ENCODE assay signal across 9 mouse cellular contexts in genomic region chr11:89092714-89093113, GRCm38 (mm10). TPM values are rescaled to one million over a fixed set of nuclear protein-coding genes. Genes with fewer than 3 reads are reported as not detected.
DNase-seq lines count a peak whose midpoint lies in the region; ATAC-seq lines count a peak whose summit lies in the region.
"Had no signal": no experiment of that assay in that cellular context is flagged by ENCODE, and none has a peak within 500 bp of the region (broad histone marks: within the 10 kb centered on the region; RNA-seq: fewer than 3 reads in every experiment).

No protein-coding gene starts in this region.

- no peaks in the 10 kb centered on the region for H3K27me3 ChIP-seq in kidney, embryonic 16.5 days (ENCODE audit: insufficient read depth, low read length)
- H3K27me3 ChIP-seq in midbrain, embryonic 10.5 days (ENCODE audit: low read depth, poor library complexity, severe bottlenecking) = no peaks in the 10 kb centered on the region
- no peaks in the 10 kb centered on the region for H3K27me3 ChIP-seq in midbrain, embryonic 13.5 days
- H3K27me3 ChIP-seq: liver, embryonic 15.5 days had no signal

- no peak overlapping the region for H3K4me3 ChIP-seq in kidney, embryonic 16.5 days (ENCODE audit: low read length)
- H3K4me3 ChIP-seq in midbrain, embryonic 10.5 days = no peak overlapping the region
- no peak overlapping the region for H3K4me3 ChIP-seq in midbrain, embryonic 13.5 days (replicated peaks)
- H3K4me3 ChIP-seq: liver, embryonic 15.5 days had no signal

- 60% methylated on average over 9 of the region's 9 CpGs for WGBS in kidney, embryonic 16.5 days
- WGBS in midbrain, embryonic 10.5 days = 85% methylated on average over 9 of the region's 9 CpGs
- 83% methylated on average over 9 of the region's 9 CpGs for WGBS in midbrain, embryonic 13.5 days

- no peak overlapping the region for H3K9ac ChIP-seq in kidney, embryonic 16.5 days (replicated peaks; ENCODE audit: low read length)
- no peak overlapping the region for H3K9ac ChIP-seq in midbrain, embryonic 13.5 days (replicated peaks)
- H3K9ac ChIP-seq: liver, embryonic 15.5 days had no signal

- H3K9me3 ChIP-seq in kidney, embryonic 16.5 days (ENCODE audit: low read length) = no peaks in the 10 kb centered on the region
- peaks cover 5% of the 10 kb centered on the region; the same call in 1 of the 2 replicates for H3K9me3 ChIP-seq in midbrain, embryonic 10.5 days (replicated peaks)
- H3K9me3 ChIP-seq in midbrain, embryonic 13.5 days = no peaks in the 10 kb centered on the region
- H3K9me3 ChIP-seq: liver, embryonic 15.5 days had no signal

- no peak overlapping the region for H3K27ac ChIP-seq in kidney, embryonic 16.5 days (ENCODE audit: low read length)
- no peak overlapping the region for H3K27ac ChIP-seq in midbrain, embryonic 10.5 days (replicated peaks)
- no peak overlapping the region for H3K27ac ChIP-seq in midbrain, embryonic 13.5 days
- H3K27ac ChIP-seq: liver, embryonic 15.5 days had no signal

- H3K36me3 ChIP-seq in kidney, embryonic 16.5 days (ENCODE audit: insufficient read depth, low read length) = no peaks in the 10 kb centered on the region
- H3K36me3 ChIP-seq in midbrain, embryonic 10.5 days = no peaks in the 10 kb centered on the region
- no peaks in the 10 kb centered on the region for H3K36me3 ChIP-seq in midbrain, embryonic 13.5 days
- H3K36me3 ChIP-seq: liver, embryonic 15.5 days had no signal

- H3K4me1 ChIP-seq in kidney, embryonic 16.5 days (ENCODE audit: insufficient read depth, low read length) = 0 out of 2 replicates have a peak, but pooled peaks cover 5% of the 10 kb centered on the region
- H3K4me1 ChIP-seq in midbrain, embryonic 10.5 days = no peaks in the 10 kb centered on the region
- no peaks in the 10 kb centered on the region for H3K4me1 ChIP-seq in midbrain, embryonic 13.5 days (replicated peaks)
- H3K4me1 ChIP-seq: liver, embryonic 15.5 days had no signal

- ATAC-seq in kidney, embryonic 16.5 days (ENCODE audit: low FRiP score, low TSS enrichment) = no peak
- ATAC-seq in erythroid progenitor cell, adult 5-6 weeks (replicated peaks; ENCODE audit: low FRiP score, poor library complexity, severe bottlenecking) = no peak
- ATAC-seq in midbrain, embryonic 13.5 days = no peak

- peak; percentile 41 for DNase-seq in kidney, adult 18-20 months
- peak; percentile 41 for DNase-seq in adrenal gland, postnatal 14 days
- DNase-seq in kidney, postnatal 10 days = peak; percentile 76
- DNase-seq in spleen, adult 18-20 months = peak; percentile 64 to 66
- DNase-seq in midbrain, embryonic 10.5 days (ENCODE audit: low spot score) = no peak

- no peak overlapping the region for H3K4me2 ChIP-seq in kidney, embryonic 16.5 days (replicated peaks; ENCODE audit: low read depth, low read length)
- no peak overlapping the region for H3K4me2 ChIP-seq in midbrain, embryonic 13.5 days (replicated peaks)
- H3K4me2 ChIP-seq: liver, embryonic 15.5 days had no signal

RNA-seq across cellular contexts. Expression of gene Gm525, which starts 19.1 kb away (rescaled TPM):
- 0.41 and 0.69 TPM in 2 replicates for polyA plus RNA-seq in kidney, embryonic 16.5 days (2015; fragmentation: Nextera tagmentation; extraction: Ambion mirVana)
- total RNA-seq in adrenal gland, postnatal 14 days (2021) = not detected in 2 replicates
- not detected in 2 replicates for total RNA-seq in erythroid progenitor cell, adult 5-6 weeks (2015; ENCODE audit: low replicate concordance)
- total RNA-seq in erythroid progenitor cell, adult 5-6 weeks (2017; ENCODE audit: low replicate concordance) = not detected in 2 replicates
- polyA plus RNA-seq in midbrain, embryonic 10.5 days (2016; fragmentation: Nextera tagmentation; extraction: Ambion mirVana) = not detected in 2 replicates
- not detected in 2 replicates for polyA plus RNA-seq in midbrain, embryonic 13.5 days (2015; fragmentation: Nextera tagmentation; extraction: Ambion mirVana)
- polyA plus RNA-seq: liver, embryonic 15.5 days had no signal

RNA-seq across cellular contexts. Expression of gene Dgke, which starts 26.1 kb away (rescaled TPM):
- polyA plus RNA-seq in kidney, embryonic 16.5 days (2015; fragmentation: Nextera tagmentation; extraction: Ambion mirVana) = 4.0 and 4.3 TPM in 2 replicates
- 12.8 and 15.0 TPM in 2 replicates for total RNA-seq in adrenal gland, postnatal 14 days (2021)
- total RNA-seq in erythroid progenitor cell, adult 5-6 weeks (2015; ENCODE audit: low replicate concordance) = 0.72 and 0.84 TPM in 2 replicates
- total RNA-seq in erythroid progenitor cell, adult 5-6 weeks (2017; ENCODE audit: low replicate concordance) = 1.8 and 2.2 TPM in 2 replicates
- polyA plus RNA-seq in midbrain, embryonic 10.5 days (2016; fragmentation: Nextera tagmentation; extraction: Ambion mirVana) = 4.2 and 6.1 TPM in 2 replicates
- 12.6 and 13.1 TPM in 2 replicates for polyA plus RNA-seq in midbrain, embryonic 13.5 days (2015; fragmentation: Nextera tagmentation; extraction: Ambion mirVana)
